Mouse (Mus musculus) neural tube, embryonic 14.5 days (tissue): ENCODE measurements around the gene Igf2r. TPM values are rescaled to one million over a fixed set of nuclear protein-coding genes. Genes with fewer than 3 reads are reported as not detected.

Experiments
- ATAC-seq: fragments of 200-750 bp; cut with Nextera tagmentation; 2 replicates; pipeline ENCODE4 v1.8.0; 2017; ENCODE audit warnings: low read depth, mild to moderate bottlenecking, moderate TSS enrichment, moderate library complexity
- H3K27ac ChIP-seq: fragments of 300-500 bp; sonication (generic); 2 replicates; pipeline ENCODE4 v1.5.1; 2014; ENCODE audit warnings: low read depth, mild to moderate bottlenecking, control low read depth, low read length, moderate library complexity, mixed read lengths
- H3K27me3 ChIP-seq: fragments of 300-500 bp; sonication (generic); 2 replicates; pipeline ENCODE4 v1.6.1; 2014; ENCODE audit warnings: low read length; ENCODE audit not compliant: control insufficient read depth, insufficient read depth
- H3K36me3 ChIP-seq: fragments of 300-500 bp; sonication (generic); 2 replicates; pipeline ENCODE4 v1.6.1; 2014; ENCODE audit warnings: low read length, mixed read lengths; ENCODE audit not compliant: control insufficient read depth, insufficient read depth
- H3K4me1 ChIP-seq: fragments of 300-500 bp; sonication (generic); 2 replicates; pipeline ENCODE4 v1.6.1; 2014; ENCODE audit warnings: low read length; ENCODE audit not compliant: control insufficient read depth, insufficient read depth
- H3K4me2 ChIP-seq: fragments of 300-500 bp; sonication (generic); 2 replicates; pipeline ENCODE4 v1.6.1; 2014; ENCODE audit warnings: mild to moderate bottlenecking, low read depth, low read length, control low read depth
- H3K4me3 ChIP-seq: fragments of 300-500 bp; sonication (generic); 2 replicates; pipeline ENCODE4 v1.5.1; 2014; ENCODE audit warnings: low read depth, low read length, control low read depth, mixed read lengths
- H3K9ac ChIP-seq: fragments of 300-500 bp; sonication (generic); replicated peaks from 2 replicates; pipeline ENCODE4 v1.6.1; 2014; ENCODE audit warnings: low read depth, mild to moderate bottlenecking, control low read depth, low read length, mixed read lengths
- H3K9me3 ChIP-seq: fragments of 300-500 bp; sonication (generic); 2 replicates; pipeline ENCODE4 v1.6.1; 2016; ENCODE audit warnings: low read length; ENCODE audit not compliant: control insufficient read depth
- WGBS: fragments of 180-500 bp; shearing (Covaris S2); extraction: QIAGEN DNeasy Blood & Tissue Kit; methylation state at CpG from one replicate; pipeline ENCODE4 v1.1.7; 2014; 5-methylcytosine and 5-hydroxymethylcytosine counted together
- polyA plus RNA-seq: library from polyadenylated mRNA; unstranded; fragments of >200 nt; fragmentation: Nextera tagmentation; extraction: Ambion mirVana; gene quantifications from 2 replicates; pipeline ENCODE4 v1.2.1, GENCODE M21; 2014

Gene Igf2r
- polyA plus RNA-seq, 1 experiment from 2014 or later = 9.6 TPM

DNA sequence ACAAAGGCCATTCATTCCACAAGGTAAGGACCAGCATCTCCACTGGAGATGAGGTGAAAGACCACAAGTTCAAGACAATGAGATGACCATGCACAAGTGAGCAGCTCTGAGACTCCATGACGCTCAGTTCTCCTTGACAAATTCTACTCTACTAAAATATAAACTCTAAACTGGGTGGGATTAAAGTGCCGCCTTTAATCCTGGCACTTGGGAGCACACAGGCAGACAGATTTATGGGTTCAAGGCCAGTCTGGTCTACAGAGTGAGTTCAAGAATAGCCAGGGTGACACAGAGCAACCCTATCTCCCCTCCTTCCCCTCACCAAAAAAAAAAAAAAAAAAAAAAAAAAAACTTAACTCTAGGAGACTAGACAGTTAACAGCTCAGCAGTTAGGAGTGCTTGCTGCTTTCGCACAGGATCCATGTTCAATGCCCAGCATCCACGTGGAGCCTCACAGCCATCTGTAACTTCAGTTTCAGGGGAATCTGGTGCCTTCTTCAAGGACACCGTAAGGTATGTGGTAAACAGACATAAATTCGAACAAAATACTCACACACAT lies 2.1 kb downstream of the Igf2r start:
- no peak overlapping the region; the same call in 1 of the 2 replicates for H3K4me3 ChIP-seq
- no peak for ATAC-seq
- 0 out of 2 replicates have a peak overlapping the region, but pooled peaks have one; percentile 2 for H3K9ac ChIP-seq

DNA sequence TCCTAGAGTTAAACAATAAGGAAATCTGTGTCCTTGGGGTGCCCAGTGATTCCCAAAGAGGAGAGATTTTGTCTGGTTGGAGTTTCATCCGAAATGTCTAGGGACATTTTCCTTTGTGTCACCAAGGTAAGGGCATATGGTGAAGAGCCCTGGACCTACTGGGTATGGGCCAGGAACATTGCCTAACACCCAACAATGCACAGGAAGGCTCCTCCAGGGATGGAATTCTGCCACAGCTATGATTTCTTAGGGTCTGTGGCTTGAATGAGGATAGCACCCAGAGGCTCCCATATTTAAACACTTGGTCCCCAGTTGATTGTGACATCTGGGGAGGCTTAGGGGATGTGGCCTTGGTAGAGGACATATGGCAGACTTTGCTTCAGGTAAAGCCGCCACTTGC lies 6.1 kb downstream of the Igf2r start:
- Histone ChIP-seq H3K9me3 (no peaks in the 10 kb centered on the region), H3K27me3 (no peaks in the 10 kb centered on the region), H3K4me2 (no peak overlapping the region), H3K36me3 (no peaks in the 10 kb centered on the region), H3K4me1 (peaks cover 12% of the 10 kb centered on the region), H3K9ac (no peak overlapping the region), H3K4me3 (no peak overlapping the region), H3K27ac (no peak overlapping the region)
- 96% methylated on average over 2 of the region's 2 CpGs for WGBS
- ATAC-seq = no peak

More for the DNA sequence above, 2.1 kb downstream of the Igf2r start:
- Histone ChIP-seq H3K4me2 (peak overlapping the region; percentile 70; the same call in 1 of the 2 replicates), H3K4me1 (peaks cover 17% of the 10 kb centered on the region), H3K27me3 (no peaks in the 10 kb centered on the region), H3K27ac (no peak overlapping the region), H3K9me3 (no peaks in the 10 kb centered on the region), H3K36me3 (no peaks in the 10 kb centered on the region)
- WGBS = 90% methylated on average over 6 of the region's 6 CpGs

GRCm38 (mm10) chr17:12760355-12761146 lies 8.9 kb downstream of the Igf2r start:
- no peak for ATAC-seq
- WGBS = 87% methylated on average over 10 of the region's 10 CpGs
- H3K9ac ChIP-seq = no peak overlapping the region
- no peaks in the 10 kb centered on the region for H3K27me3 ChIP-seq
- no peak overlapping the region for H3K4me2 ChIP-seq
- no peaks in the 10 kb centered on the region for H3K36me3 ChIP-seq
- no peaks in the 10 kb centered on the region for H3K4me1 ChIP-seq
- no peaks in the 10 kb centered on the region for H3K9me3 ChIP-seq
- H3K4me3 ChIP-seq = no peak overlapping the region
- H3K27ac ChIP-seq = no peak overlapping the region

DNA sequence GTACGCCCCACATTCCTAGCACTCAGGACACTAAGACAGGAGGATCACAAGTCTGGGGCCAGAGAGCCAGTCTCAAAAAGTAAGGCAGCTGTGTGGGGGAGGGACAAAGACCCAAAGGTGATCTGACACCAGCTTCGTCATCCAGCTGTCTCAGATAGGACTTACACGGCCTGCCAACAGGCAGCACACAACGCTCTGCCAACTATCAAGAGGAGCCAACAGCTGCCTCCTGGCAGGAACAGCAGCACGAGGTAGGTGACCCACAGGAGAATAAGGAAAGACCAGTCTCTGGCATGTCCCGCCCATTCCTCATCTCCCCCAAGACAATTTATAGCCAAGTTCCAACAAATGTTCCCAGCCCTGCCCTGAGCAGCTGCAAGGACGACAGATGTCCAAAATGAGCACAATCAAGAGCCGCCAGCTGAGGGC lies 9.8 kb downstream of the Igf2r start:
- Histone ChIP-seq H3K27ac (no peak overlapping the region), H3K27me3 (no peaks in the 10 kb centered on the region), H3K4me3 (no peak overlapping the region), H3K9me3 (no peaks in the 10 kb centered on the region), H3K4me1 (no peaks in the 10 kb centered on the region), H3K36me3 (no peaks in the 10 kb centered on the region), H3K9ac (no peak overlapping the region), H3K4me2 (no peak overlapping the region)
- WGBS = 39% methylated on average over 8 of the region's 8 CpGs
- ATAC-seq = peak; percentile 32; the same call in 1 of the 2 replicates

GRCm38 (mm10) chr17:12758701-12759455 lies 10.6 kb downstream of the Igf2r start:
- H3K27ac ChIP-seq = no peak overlapping the region; the same call in 1 of the 2 replicates
- no peak overlapping the region for H3K4me3 ChIP-seq
- no peak overlapping the region for H3K4me2 ChIP-seq
- H3K9ac ChIP-seq = no peak overlapping the region
- H3K27me3 ChIP-seq = no peaks in the 10 kb centered on the region
- WGBS = 89% methylated on average over 12 of the region's 12 CpGs
- H3K4me1 ChIP-seq = no peaks in the 10 kb centered on the region
- no peaks in the 10 kb centered on the region for H3K9me3 ChIP-seq
- no peaks in the 10 kb centered on the region for H3K36me3 ChIP-seq
- no peak for ATAC-seq

DNA sequence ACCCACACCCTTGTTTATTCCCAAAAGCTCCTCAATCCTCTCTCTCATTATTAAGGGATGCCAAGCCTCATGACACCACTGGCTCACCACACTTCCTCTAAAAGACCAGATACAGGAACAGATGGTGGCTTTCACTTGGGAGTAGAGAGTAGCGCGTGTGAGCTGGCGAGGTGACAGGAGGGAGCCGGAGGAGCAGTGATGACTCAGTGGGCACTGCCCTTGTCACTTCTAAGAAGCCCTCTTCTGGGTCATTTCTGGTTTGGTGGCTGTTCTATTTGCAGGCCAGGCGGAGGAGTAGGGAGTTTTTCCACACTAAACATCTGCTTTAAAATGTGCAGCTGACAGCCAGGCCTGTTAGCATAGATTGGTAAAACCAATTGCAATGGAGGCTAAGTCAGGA lies 11.5 kb downstream of the Igf2r start:
- Histone ChIP-seq H3K4me2 (no peak overlapping the region), H3K9me3 (no peaks in the 10 kb centered on the region), H3K27ac (no peak overlapping the region), H3K9ac (no peak overlapping the region), H3K4me3 (no peak overlapping the region), H3K36me3 (no peaks in the 10 kb centered on the region), H3K27me3 (no peaks in the 10 kb centered on the region), H3K4me1 (no peaks in the 10 kb centered on the region)
- 45% methylated on average over 5 of the region's 5 CpGs for WGBS
- ATAC-seq = peak; percentile 54; the same call in 1 of the 2 replicates

GRCm38 (mm10) chr17:12757161-12757560 lies 12.3 kb downstream of the Igf2r start:
- Histone ChIP-seq H3K4me1 (0 out of 2 replicates have a peak, but pooled peaks cover 2% of the 10 kb centered on the region), H3K36me3 (no peaks in the 10 kb centered on the region), H3K9me3 (no peaks in the 10 kb centered on the region), H3K4me3 (no peak overlapping the region), H3K27me3 (no peaks in the 10 kb centered on the region), H3K9ac (no peak overlapping the region), H3K27ac (no peak overlapping the region), H3K4me2 (no peak overlapping the region)
- ATAC-seq = no peak
- WGBS = 84% methylated on average over 6 of the region's 6 CpGs

DNA sequence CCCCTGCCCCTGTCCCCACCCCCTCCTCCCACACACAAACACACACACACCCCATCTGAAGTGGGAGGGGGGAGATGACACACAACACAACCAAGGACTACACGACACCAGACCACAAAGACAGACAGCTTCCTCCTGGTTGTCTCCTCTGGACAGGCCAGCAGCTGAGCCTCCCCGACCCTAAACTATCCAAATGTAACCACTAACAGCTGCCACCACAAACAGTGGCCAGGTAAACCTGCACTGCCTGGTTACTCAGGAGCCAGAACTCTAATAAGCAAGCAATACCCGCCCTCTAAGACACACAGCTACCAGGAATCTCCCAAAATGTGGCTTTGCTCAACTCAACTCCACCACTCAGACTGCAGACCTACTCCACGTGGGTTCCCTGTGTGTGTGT lies 13.5 kb downstream of the Igf2r start:
- Histone ChIP-seq H3K9me3 (no peaks in the 10 kb centered on the region), H3K4me3 (no peak overlapping the region), H3K27ac (no peak overlapping the region), H3K27me3 (no peaks in the 10 kb centered on the region), H3K36me3 (no peaks in the 10 kb centered on the region), H3K4me2 (no peak overlapping the region), H3K4me1 (0 out of 2 replicates have a peak, but pooled peaks cover 4% of the 10 kb centered on the region), H3K9ac (no peak overlapping the region)
- ATAC-seq = no peak
- 77% methylated on average over 4 of the region's 4 CpGs for WGBS
